Mouse (Mus musculus) left cerebral cortex, adult 2 months (tissue): Measurements from ENCODE around the gene Dlx1. TPM values are rescaled to one million over a fixed set of nuclear protein-coding genes. Genes with fewer than 3 reads are reported as not detected.

ENCODE experiments used
- DNase-seq, 2 experiments: peaks; one replicate each; pipeline ENCODE4 v3.0.0; 2021 to 2022; ENCODE audit warnings: low spot score in 2 of 2, mixed read lengths in 1 of 2; ENCODE audit errors: extremely low spot score in 1 of 2
- H3K27ac ChIP-seq: fragments of 200-600 bp; 2 replicates; pipeline ENCODE4 v1.8.1; 2022
- H3K4me3 ChIP-seq: fragments of 200-600 bp; 2 replicates; pipeline ENCODE4 v1.8.1; 2022
- CTCF ChIP-seq: fragments of 200-600 bp; IDR thresholded peaks from 2 replicates; pipeline ENCODE4 v1.8.1; 2022; ENCODE audit warnings: antibody characterized with exemption, mild to moderate bottlenecking, moderate library complexity
- intact Hi-C: fragments of 180-260 bp; cut with DNase I; formaldehyde crosslinking; loops from one replicate; pipeline ENCODE4 v1.15.1; 2025
- total RNA-seq, 2 experiments: library from RNA; stranded (reverse); gene quantifications; 2 replicates each; pipeline ENCODE4 v1.2.3; 2021

Gene Dlx1
- total RNA-seq, 2 experiments from 2014 or later: 21.1 to 25.3 TPM

- H3K4me3 ChIP-seq: peak overlapping the region; percentile 24
- intact Hi-C loops: loop anchor here (5.0 kb wide), 2 partner anchors 967 to 1748 kb away; no protein-coding TSS in a partner anchor
- DNase-seq: peak; percentile 55 to 74
- H3K27ac ChIP-seq: peak overlapping the region; percentile 32; the same call in 1 of the 2 replicates
- no peak for TF ChIP-seq CTCF
Observed at GRCm38 (mm10) chr2:71529511-71530351, 1.8 kb downstream of the Dlx1 start.

GRCm38 (mm10) chr2:71530391-71531123 is 2.6 kb downstream of the Dlx1 start:
- DNase-seq: no peak
- no peak overlapping the region for H3K27ac ChIP-seq
- intact Hi-C loops: loop anchor here (5.0 kb wide), 1 partner anchor 1747 kb away; no protein-coding TSS in a partner anchor
- no peak for TF ChIP-seq CTCF
- peak overlapping the region; percentile 2 for H3K4me3 ChIP-seq

GRCm38 (mm10) chr2:71531124-71531590 is 3.2 kb downstream of the Dlx1 start:
- no peak for TF ChIP-seq CTCF
- Histone ChIP-seq H3K27ac (no peak overlapping the region), H3K4me3 (0 out of 2 replicates have a peak overlapping the region, but pooled peaks have one; percentile 2)
- intact Hi-C loops: loop anchor here (5.0 kb wide), 1 partner anchor 1746 kb away; no protein-coding TSS in a partner anchor
- DNase-seq: no peak

- DNase-seq: no peak
- Histone ChIP-seq H3K4me3 (no peak overlapping the region), H3K27ac (no peak overlapping the region; the same call in 1 of the 2 replicates)
- no peak for TF ChIP-seq CTCF
- intact Hi-C loops: loop anchor here (5.0 kb wide), 1 partner anchor 1745 kb away; no protein-coding TSS in a partner anchor
Observed at GRCm38 (mm10) chr2:71531990-71532970, 4.4 kb downstream of the Dlx1 start.

GRCm38 (mm10) chr2:71533094-71533493 is 5.2 kb downstream of the Dlx1 start:
- TF ChIP-seq CTCF: no peak
- Histone ChIP-seq H3K27ac (no peak overlapping the region), H3K4me3 (no peak overlapping the region)
- DNase-seq: no peak
- intact Hi-C loops: loop anchor here (5.0 kb wide), 1 partner anchor 1744 kb away; no protein-coding TSS in a partner anchor

- no peak for TF ChIP-seq CTCF
- intact Hi-C loops: loop anchor here (5.0 kb wide), 1 partner anchor 1743 kb away; no protein-coding TSS in a partner anchor
- H3K27ac ChIP-seq: peak overlapping the region; percentile 32; the same call in 1 of the 2 replicates
Observed at GRCm38 (mm10) chr2:71534242-71535052, 6.5 kb downstream of the Dlx1 start.

GRCm38 (mm10) chr2:71540611-71541417 is 12.9 kb downstream of the Dlx1 start:
- no peak overlapping the region for H3K27ac ChIP-seq
- no peak for TF ChIP-seq CTCF
- H3K4me3 ChIP-seq: no peak overlapping the region
- intact Hi-C loops: loop anchor here (5.0 to 10.0 kb wide), 3 partner anchors 979 to 1096 kb away; partner anchors contain the start of gene Sp5
- no peak for DNase-seq

More at GRCm38 (mm10) chr2:71534242-71535052, 6.5 kb downstream of the Dlx1 start:
- no peak overlapping the region for H3K4me3 ChIP-seq
- DNase-seq: no peak

- no peak for DNase-seq
- intact Hi-C loops: loop anchor here (5.0 to 10.0 kb wide), 3 partner anchors 979 to 1097 kb away; partner anchors contain the start of gene Sp5
- Histone ChIP-seq H3K27ac (no peak overlapping the region), H3K4me3 (no peak overlapping the region)
- TF ChIP-seq CTCF: no peak
Observed at GRCm38 (mm10) chr2:71541418-71542226, 13.7 kb downstream of the Dlx1 start.
